In genomic region chrX:145272209-145272608, GRCm38 (mm10) we compare ENCODE assay signal across 23 mouse cellular contexts.
DNase-seq lines count a peak whose midpoint lies in the region; ATAC-seq and TF ChIP-seq lines count a peak whose summit lies in the region.
"Had no signal": no experiment of that assay in that cellular context is flagged by ENCODE, and none has a peak within 500 bp of the region (broad histone marks: within the 10 kb centered on the region; RNA-seq: fewer than 3 reads in every experiment).

No protein-coding gene starts in this region.

- peak; percentile 46 for DNase-seq in liver, adult 2 months (ENCODE audit: extremely low read depth, low read depth, low spot score)
- DNase-seq in liver: no peak
- peak; percentile 80 for DNase-seq in midbrain, embryonic 11.5 days (ENCODE audit: low spot score, missing footprints)
- no peak for DNase-seq in midbrain, embryonic 10.5 days (ENCODE audit: low spot score)
- DNase-seq: adrenal gland, adult 8-10 months; adrenal gland, postnatal 14 days; adrenal gland, postnatal 36 days; B cell, adult 2 months; cerebellum, adult 11-12 months; cerebellum, adult 2 months; cerebellum, adult 9-10 months; cerebellum, postnatal 25 days had no signal

- TF ChIP-seq POLR2A in liver, adult 2 months (IDR thresholded peaks at IDR 0.05; ENCODE audit: extremely low read depth, insufficient read depth, low read length): no peak

- TF ChIP-seq CTCF in liver, adult 2 months (IDR thresholded peaks at IDR 0.05; ENCODE audit: low read depth, low read length): no peak

- peaks cover 2% of the 10 kb centered on the region; the same call in 1 of the 2 replicates for H3K4me1 ChIP-seq in liver, adult 2 months (ENCODE audit: control insufficient read depth, insufficient read depth, low read length)
- H3K4me1 ChIP-seq in midbrain, embryonic 11.5 days (ENCODE audit: control insufficient read depth, insufficient read depth, low read length): no peaks in the 10 kb centered on the region
- no peaks in the 10 kb centered on the region for H3K4me1 ChIP-seq in midbrain, embryonic 16.5 days (ENCODE audit: control insufficient read depth, insufficient read depth, low read length)
- H3K4me1 ChIP-seq in midbrain, embryonic 13.5 days (replicated peaks): 0 out of 2 replicates have a peak, but pooled peaks cover 9% of the 10 kb centered on the region
- H3K4me1 ChIP-seq in midbrain, embryonic 10.5 days: peaks cover 9% of the 10 kb centered on the region; the same call in 1 of the 2 replicates
- no peaks in the 10 kb centered on the region for H3K4me1 ChIP-seq in hindbrain, embryonic 13.5 days (replicated peaks)
- H3K4me1 ChIP-seq: embryonic facial prominence, embryonic 10.5 days; embryonic facial prominence, embryonic 12.5 days; forebrain, embryonic 13.5 days had no signal

- H3K9me3 ChIP-seq in midbrain, embryonic 11.5 days (ENCODE audit: control insufficient read depth, low read length): no peaks in the 10 kb centered on the region
- no peaks in the 10 kb centered on the region for H3K9me3 ChIP-seq in midbrain, embryonic 16.5 days (replicated peaks; ENCODE audit: control insufficient read depth, low read length, poor library complexity, severe bottlenecking)
- H3K9me3 ChIP-seq in midbrain, embryonic 13.5 days: no peaks in the 10 kb centered on the region
- H3K9me3 ChIP-seq in midbrain, embryonic 10.5 days (replicated peaks): no peaks in the 10 kb centered on the region
- H3K9me3 ChIP-seq in hindbrain, embryonic 13.5 days: no peaks in the 10 kb centered on the region
- H3K9me3 ChIP-seq: embryonic facial prominence, embryonic 10.5 days; embryonic facial prominence, embryonic 12.5 days; forebrain, embryonic 13.5 days; G1E had no signal

- no peaks in the 10 kb centered on the region for H3K27me3 ChIP-seq in liver, adult 2 months (ENCODE audit: control insufficient read depth, insufficient read depth, low read length)
- no peaks in the 10 kb centered on the region for H3K27me3 ChIP-seq in midbrain, embryonic 11.5 days (ENCODE audit: control insufficient read depth, insufficient read depth, low read length)
- no peaks in the 10 kb centered on the region for H3K27me3 ChIP-seq in midbrain, embryonic 16.5 days (ENCODE audit: control insufficient read depth, insufficient read depth, low read depth, low read length)
- H3K27me3 ChIP-seq in midbrain, embryonic 13.5 days: no peaks in the 10 kb centered on the region
- H3K27me3 ChIP-seq in midbrain, embryonic 10.5 days (ENCODE audit: low read depth, poor library complexity, severe bottlenecking): peaks cover 21% of the 10 kb centered on the region
- no peaks in the 10 kb centered on the region for H3K27me3 ChIP-seq in hindbrain, embryonic 13.5 days
- H3K27me3 ChIP-seq: CH12.LX; embryonic facial prominence, embryonic 12.5 days; forebrain, embryonic 13.5 days had no signal

- H3K79me2 ChIP-seq in liver, adult 2 months (ENCODE audit: control insufficient read depth, insufficient read depth, low read length): no peaks in the 10 kb centered on the region

- no peak overlapping the region for H3K4me3 ChIP-seq in liver, adult 2 months (ENCODE audit: insufficient read depth, low read depth, low read length)
- no peak overlapping the region for H3K4me3 ChIP-seq in midbrain, embryonic 11.5 days (ENCODE audit: low read depth, low read length)
- H3K4me3 ChIP-seq in midbrain, embryonic 16.5 days (ENCODE audit: low read depth, low read length): no peak overlapping the region
- no peak overlapping the region for H3K4me3 ChIP-seq in midbrain, embryonic 13.5 days (replicated peaks)
- H3K4me3 ChIP-seq in midbrain, embryonic 10.5 days: no peak overlapping the region
- H3K4me3 ChIP-seq in hindbrain, embryonic 13.5 days: no peak overlapping the region
- H3K4me3 ChIP-seq: embryonic facial prominence, embryonic 10.5 days; embryonic facial prominence, embryonic 12.5 days; forebrain, embryonic 13.5 days had no signal

- no peak overlapping the region for H3K4me2 ChIP-seq in midbrain, embryonic 11.5 days
- no peak overlapping the region for H3K4me2 ChIP-seq in midbrain, embryonic 16.5 days (ENCODE audit: low read length)
- H3K4me2 ChIP-seq in midbrain, embryonic 13.5 days (replicated peaks): no peak overlapping the region
- no peak overlapping the region for H3K4me2 ChIP-seq in hindbrain, embryonic 13.5 days
- H3K4me2 ChIP-seq: embryonic facial prominence, embryonic 12.5 days; forebrain, embryonic 13.5 days had no signal

- 34% methylated on average over 3 of the region's 3 CpGs for WGBS in liver, adult 2 months
- WGBS in midbrain, embryonic 11.5 days: 82% methylated on average over 3 of the region's 3 CpGs
- 59% methylated on average over 3 of the region's 3 CpGs for WGBS in midbrain, embryonic 16.5 days
- WGBS in midbrain, embryonic 13.5 days: 65% methylated on average over 3 of the region's 3 CpGs
- WGBS in midbrain, embryonic 10.5 days: 89% methylated on average over 3 of the region's 3 CpGs
- WGBS in hindbrain, embryonic 13.5 days: 70% methylated on average over 3 of the region's 3 CpGs

- H3K27ac ChIP-seq in liver, adult 2 months (replicated peaks; ENCODE audit: insufficient read depth, low read depth, low read length): no peak overlapping the region
- no peak overlapping the region for H3K27ac ChIP-seq in midbrain, embryonic 11.5 days (ENCODE audit: low read depth, low read length)
- no peak overlapping the region; the same call in 1 of the 2 replicates for H3K27ac ChIP-seq in midbrain, embryonic 16.5 days (ENCODE audit: low read length)
- H3K27ac ChIP-seq in midbrain, embryonic 13.5 days: no peak overlapping the region
- no peak overlapping the region for H3K27ac ChIP-seq in midbrain, embryonic 10.5 days (replicated peaks)
- H3K27ac ChIP-seq in hindbrain, embryonic 13.5 days: no peak overlapping the region
- H3K27ac ChIP-seq: embryonic facial prominence, embryonic 10.5 days; embryonic facial prominence, embryonic 12.5 days; forebrain, embryonic 13.5 days had no signal

- no peak overlapping the region for H3K9ac ChIP-seq in liver, adult 2 months (ENCODE audit: low read depth, low read length)
- no peak overlapping the region for H3K9ac ChIP-seq in midbrain, embryonic 11.5 days (ENCODE audit: low read length)
- no peak overlapping the region for H3K9ac ChIP-seq in midbrain, embryonic 16.5 days (ENCODE audit: low read depth, low read length)
- no peak overlapping the region for H3K9ac ChIP-seq in midbrain, embryonic 13.5 days (replicated peaks)
- no peak overlapping the region for H3K9ac ChIP-seq in hindbrain, embryonic 13.5 days
- H3K9ac ChIP-seq: embryonic facial prominence, embryonic 12.5 days; forebrain, embryonic 13.5 days had no signal

- H3K36me3 ChIP-seq in liver, adult 2 months (ENCODE audit: control insufficient read depth, insufficient read depth, low read length): no peaks in the 10 kb centered on the region
- no peaks in the 10 kb centered on the region for H3K36me3 ChIP-seq in midbrain, embryonic 11.5 days (ENCODE audit: control insufficient read depth, insufficient read depth, low read length)
- no peaks in the 10 kb centered on the region for H3K36me3 ChIP-seq in midbrain, embryonic 16.5 days (ENCODE audit: control insufficient read depth, insufficient read depth, low read length)
- no peaks in the 10 kb centered on the region for H3K36me3 ChIP-seq in midbrain, embryonic 13.5 days
- H3K36me3 ChIP-seq in midbrain, embryonic 10.5 days: no peaks in the 10 kb centered on the region
- H3K36me3 ChIP-seq in hindbrain, embryonic 13.5 days: no peaks in the 10 kb centered on the region
- H3K36me3 ChIP-seq: embryonic facial prominence, embryonic 10.5 days; embryonic facial prominence, embryonic 12.5 days; G1E had no signal

- peak; percentile 71 for ATAC-seq in midbrain, embryonic 11.5 days (ENCODE audit: low FRiP score)
- ATAC-seq in midbrain, embryonic 16.5 days: no peak; the same call in 1 of the 2 replicates
- ATAC-seq in midbrain, embryonic 13.5 days: peak; percentile 58
- no peak for ATAC-seq in hindbrain, embryonic 13.5 days (ENCODE audit: low FRiP score)
- ATAC-seq: activated CD4-positive, CD25-positive, alpha-beta regulatory T cell, adult 4 months; CD4-positive, CD25-positive, alpha-beta regulatory T cell, adult 4 months; Patski had no signal

Comparison
In these comparisons a context has a peak if more than half of its experiments do, and no peak if none do; other contexts are left out.
1. DNase-seq: peak in liver, adult 2 months (single experiment) and midbrain, embryonic 11.5 days (single experiment); none in liver (single experiment) and midbrain, embryonic 10.5 days (single experiment).
2. ATAC-seq: peak in midbrain, embryonic 11.5 days (single experiment) and midbrain, embryonic 13.5 days (single experiment); none in midbrain, embryonic 16.5 days (single experiment) and hindbrain, embryonic 13.5 days (single experiment).